Mouse (Mus musculus): Measurements from ENCODE around the gene Polr2h.

DNA sequence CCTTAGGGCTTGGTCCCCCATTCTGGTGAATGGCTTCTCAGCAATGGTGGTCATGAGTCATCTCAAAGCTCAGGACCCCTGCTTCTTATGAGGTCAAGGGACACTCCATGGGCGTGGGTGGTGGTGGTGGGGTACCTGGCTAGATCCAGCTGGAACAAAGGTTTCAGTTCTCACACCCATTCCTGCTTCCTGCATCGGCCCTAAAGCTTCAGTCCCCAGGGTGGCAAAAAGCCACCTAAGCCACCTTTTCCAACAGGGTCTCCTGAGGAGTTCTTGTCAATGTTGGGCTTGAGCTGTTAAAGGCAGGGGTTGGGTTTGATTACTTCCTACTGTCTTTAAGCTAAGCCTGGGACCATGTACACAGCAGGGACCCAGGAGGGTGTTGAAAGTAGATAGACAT lies 2.3 kb upstream of the Polr2h start:
- TF ChIP-seq POLR2A (IDR thresholded peaks at IDR 0.05; ENCODE audit: insufficient read depth, low read depth, low read length) (no peak), CTCF (IDR thresholded peaks at IDR 0.05) (no peak), EP300 (IDR thresholded peaks at IDR 0.05; ENCODE audit: insufficient read depth, low read depth, low read length) (no peak)
